Mouse (Mus musculus) small intestine, adult 2 months (tissue): ENCODE data around the gene Hoxd10.

ENCODE experiments used
- CTCF ChIP-seq: fragments of 200-500 bp; IDR thresholded peaks from 2 replicates; pipeline ENCODE4 v1.5.1; 2012; ENCODE audit warnings: low read depth, mild to moderate bottlenecking, control low read depth, inconsistent platforms, low read length, moderate library complexity, mixed read lengths; ENCODE audit not compliant: insufficient replicate concordance, insufficient read length; ENCODE audit errors: extremely low read depth
- POLR2A ChIP-seq: fragments of 200-500 bp; IDR thresholded peaks from 2 replicates; pipeline ENCODE4 v1.6.1; 2012; ENCODE audit warnings: low read depth, mild to moderate bottlenecking, control low read depth, inconsistent platforms, low read length, moderate library complexity

DNA sequence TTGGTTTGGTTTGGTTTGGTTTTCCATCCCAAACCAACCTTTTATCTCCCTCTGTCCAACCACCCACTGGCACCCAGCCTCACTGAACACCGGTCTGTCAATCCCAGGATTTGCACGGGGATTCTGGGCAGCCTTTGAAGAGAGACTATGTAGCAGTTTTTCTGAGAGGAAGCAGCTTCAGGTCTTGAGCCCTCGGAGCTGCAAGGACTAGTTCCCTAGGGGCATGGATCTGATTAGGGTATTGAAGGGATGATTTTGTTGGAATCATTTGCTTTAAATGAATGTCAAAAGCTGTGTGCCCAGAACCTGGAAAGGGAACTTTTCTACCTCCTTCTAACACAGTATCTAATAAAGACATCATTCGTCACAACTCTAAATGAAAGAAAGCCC lies 35.1 kb upstream of the Hoxd10 start:
- no peak for TF ChIP-seq CTCF
- TF ChIP-seq POLR2A: no peak
